Mouse (Mus musculus): Measurements from ENCODE around the gene D330020A13Rik. TPM values are rescaled to one million over a fixed set of nuclear protein-coding genes. Genes with fewer than 3 reads are reported as not detected.

D330020A13Rik gene
- total and polyA plus RNA-seq, 2 experiments from 2014 or later = 0.52 TPM; not detected in 1

- Histone ChIP-seq H3K4me2 (ENCODE audit: low read depth, low read length) (no peak overlapping the region), H3K4me1 (ENCODE audit: insufficient read depth, low read length) (no peaks in the 10 kb centered on the region), H3K27ac (no peak overlapping the region), H3K9ac (replicated peaks; ENCODE audit: low read length) (no peak overlapping the region), H3K27me3 (ENCODE audit: insufficient read depth, low read length) (no peaks in the 10 kb centered on the region), H3K4me3 (ENCODE audit: low read length) (no peak overlapping the region), H3K36me3 (ENCODE audit: insufficient read depth, low read length) (no peaks in the 10 kb centered on the region), H3K9me3 (ENCODE audit: low read length) (no peaks in the 10 kb centered on the region)
- TF ChIP-seq CTCF (IDR thresholded peaks at IDR 0.05; ENCODE audit: low read depth) = no peak
- DNase-seq (ENCODE audit: low spot score) = no peak
- no peak for ATAC-seq
- 86% methylated on average over 5 of the region's 5 CpGs for WGBS
These were observed 18.3 kb downstream of the D330020A13Rik start for GRCm38 (mm10) chr6:120312443-120312842.

- Histone ChIP-seq H3K4me1 (ENCODE audit: insufficient read depth, low read length) (no peaks in the 10 kb centered on the region), H3K36me3 (ENCODE audit: insufficient read depth, low read length) (no peaks in the 10 kb centered on the region), H3K4me3 (ENCODE audit: low read length) (no peak overlapping the region), H3K27me3 (ENCODE audit: insufficient read depth, low read length) (no peaks in the 10 kb centered on the region), H3K27ac (no peak overlapping the region), H3K9ac (replicated peaks; ENCODE audit: low read length) (no peak overlapping the region), H3K4me2 (ENCODE audit: low read depth, low read length) (no peak overlapping the region), H3K9me3 (ENCODE audit: low read length) (no peaks in the 10 kb centered on the region)
- ATAC-seq (no peak), DNase-seq (ENCODE audit: low spot score) (no peak)
- TF ChIP-seq CTCF (IDR thresholded peaks at IDR 0.05; ENCODE audit: low read depth) = no peak
- 70% methylated on average over 11 of the region's 11 CpGs for WGBS
These were observed 24.3 kb downstream of the D330020A13Rik start for GRCm38 (mm10) chr6:120318303-120318940.

- no peaks in the 10 kb centered on the region for H3K4me1 ChIP-seq (ENCODE audit: insufficient read depth, low read length)
- no peaks in the 10 kb centered on the region for H3K27me3 ChIP-seq (ENCODE audit: insufficient read depth, low read length)
- no peak overlapping the region for H3K9ac ChIP-seq (replicated peaks; ENCODE audit: low read length)
- no peak overlapping the region for H3K4me3 ChIP-seq (ENCODE audit: low read length)
- DNase-seq (ENCODE audit: low spot score) (no peak), ATAC-seq (no peak)
- H3K27ac ChIP-seq = no peak overlapping the region
- no peak for TF ChIP-seq CTCF (IDR thresholded peaks at IDR 0.05; ENCODE audit: low read depth)
- no peaks in the 10 kb centered on the region for H3K36me3 ChIP-seq (ENCODE audit: insufficient read depth, low read length)
- no peaks in the 10 kb centered on the region for H3K9me3 ChIP-seq (ENCODE audit: low read length)
- WGBS = 87% methylated on average over 9 of the region's 9 CpGs
- no peak overlapping the region for H3K4me2 ChIP-seq (ENCODE audit: low read depth, low read length)
These were observed 25.0 kb downstream of the D330020A13Rik start for GRCm38 (mm10) chr6:120319129-120319528.

- Histone ChIP-seq H3K9me3 (ENCODE audit: low read length) (no peaks in the 10 kb centered on the region), H3K4me1 (ENCODE audit: insufficient read depth, low read length) (no peaks in the 10 kb centered on the region), H3K4me3 (ENCODE audit: low read length) (no peak overlapping the region), H3K4me2 (ENCODE audit: low read depth, low read length) (no peak overlapping the region), H3K27ac (no peak overlapping the region), H3K27me3 (ENCODE audit: insufficient read depth, low read length) (no peaks in the 10 kb centered on the region), H3K9ac (replicated peaks; ENCODE audit: low read length) (no peak overlapping the region), H3K36me3 (ENCODE audit: insufficient read depth, low read length) (no peaks in the 10 kb centered on the region)
- peak; percentile 7 for DNase-seq (ENCODE audit: low spot score)
- no peak for ATAC-seq
- WGBS = 64% methylated on average over 2 of the region's 2 CpGs
- TF ChIP-seq CTCF (IDR thresholded peaks at IDR 0.05; ENCODE audit: low read depth) = no peak
These were observed 26.2 kb downstream of the D330020A13Rik start for GRCm38 (mm10) chr6:120320369-120320768.

- Histone ChIP-seq H3K4me3 (ENCODE audit: low read length) (no peak overlapping the region), H3K27me3 (ENCODE audit: insufficient read depth, low read length) (no peaks in the 10 kb centered on the region), H3K27ac (no peak overlapping the region), H3K4me1 (ENCODE audit: insufficient read depth, low read length) (no peaks in the 10 kb centered on the region), H3K9me3 (ENCODE audit: low read length) (no peaks in the 10 kb centered on the region), H3K9ac (replicated peaks; ENCODE audit: low read length) (no peak overlapping the region), H3K36me3 (ENCODE audit: insufficient read depth, low read length) (peaks cover 8% of the 10 kb centered on the region; the same call in 1 of the 2 replicates), H3K4me2 (ENCODE audit: low read depth, low read length) (no peak overlapping the region)
- TF ChIP-seq CTCF (IDR thresholded peaks at IDR 0.05; ENCODE audit: low read depth) = peak; percentile 89
- ATAC-seq = peak; percentile 43
- WGBS = 30% methylated on average over 6 of the region's 6 CpGs
- DNase-seq (ENCODE audit: low spot score) = peak; percentile 89
These were observed 30.2 kb downstream of the D330020A13Rik start for GRCm38 (mm10) chr6:120324295-120324927.

GRCm38 (mm10) chr6:120332351-120332750, 38.2 kb downstream of the D330020A13Rik start:
- TF ChIP-seq CTCF (IDR thresholded peaks at IDR 0.05; ENCODE audit: low read depth) = peak; percentile 42
- no peak overlapping the region for H3K4me2 ChIP-seq (ENCODE audit: low read depth, low read length)
- no peaks in the 10 kb centered on the region for H3K27me3 ChIP-seq (ENCODE audit: insufficient read depth, low read length)
- WGBS = 76% methylated on average over 2 of the region's 2 CpGs
- no peak for ATAC-seq
- H3K36me3 ChIP-seq (ENCODE audit: insufficient read depth, low read length) = peaks cover 26% of the 10 kb centered on the region; the same call in 1 of the 2 replicates
- H3K4me3 ChIP-seq (ENCODE audit: low read length) = no peak overlapping the region
- no peaks in the 10 kb centered on the region for H3K4me1 ChIP-seq (ENCODE audit: insufficient read depth, low read length)
- no peak overlapping the region for H3K27ac ChIP-seq
- H3K9me3 ChIP-seq (ENCODE audit: low read length) = no peaks in the 10 kb centered on the region
- DNase-seq (ENCODE audit: low spot score) = no peak
- H3K9ac ChIP-seq (replicated peaks; ENCODE audit: low read length) = no peak overlapping the region

- no peak for DNase-seq (ENCODE audit: low spot score)
- Histone ChIP-seq H3K4me3 (ENCODE audit: low read length) (no peak overlapping the region), H3K27me3 (ENCODE audit: insufficient read depth, low read length) (no peaks in the 10 kb centered on the region), H3K36me3 (ENCODE audit: insufficient read depth, low read length) (peaks cover 6% of the 10 kb centered on the region; the same call in 1 of the 2 replicates), H3K9me3 (ENCODE audit: low read length) (no peaks in the 10 kb centered on the region), H3K4me2 (ENCODE audit: low read depth, low read length) (no peak overlapping the region), H3K27ac (no peak overlapping the region), H3K4me1 (ENCODE audit: insufficient read depth, low read length) (no peaks in the 10 kb centered on the region), H3K9ac (replicated peaks; ENCODE audit: low read length) (no peak overlapping the region)
- 44% methylated on average over 1 of the region's 1 CpGs for WGBS
- ATAC-seq = no peak
- TF ChIP-seq CTCF (IDR thresholded peaks at IDR 0.05; ENCODE audit: low read depth) = no peak
These were observed 49.8 kb downstream of the D330020A13Rik start for GRCm38 (mm10) chr6:120343992-120344391.

Other genes with a start within 250 kb of the D330020A13Rik start
- not detected in 2 replicates for gene Ninj2, start 201.0 kb upstream of the D330020A13Rik start, total RNA-seq (2014; rRNA removed)
- not detected in 2 replicates for gene Ninj2, start 201.0 kb upstream of the D330020A13Rik start, polyA plus RNA-seq (2015; fragmentation: Nextera tagmentation; extraction: Ambion mirVana)
- gene B4galnt3, start 195 bp downstream of the D330020A13Rik start, total RNA-seq (2014; rRNA removed) = 1.5 and 2.1 TPM in 2 replicates
- 0.26 and 0.31 TPM in 2 replicates for gene B4galnt3, start 195 bp downstream of the D330020A13Rik start, polyA plus RNA-seq (2015; fragmentation: Nextera tagmentation; extraction: Ambion mirVana)
- gene Kdm5a, start 69.8 kb downstream of the D330020A13Rik start, total RNA-seq (2014; rRNA removed) = 18.5 and 23.4 TPM in 2 replicates
- 23.0 and 24.7 TPM in 2 replicates for gene Kdm5a, start 69.8 kb downstream of the D330020A13Rik start, polyA plus RNA-seq (2015; fragmentation: Nextera tagmentation; extraction: Ambion mirVana)
- gene Ccdc77, start 70.0 kb downstream of the D330020A13Rik start, total RNA-seq (2014; rRNA removed) = 4.7 and 6.9 TPM in 2 replicates
- gene Ccdc77, start 70.0 kb downstream of the D330020A13Rik start, polyA plus RNA-seq (2015; fragmentation: Nextera tagmentation; extraction: Ambion mirVana) = 9.7 and 10.2 TPM in 2 replicates
- 7.8 and 10.6 TPM in 2 replicates for gene Il17ra, start 168.9 kb downstream of the D330020A13Rik start, total RNA-seq (2014; rRNA removed)
- 5.8 and 7.0 TPM in 2 replicates for gene Il17ra, start 168.9 kb downstream of the D330020A13Rik start, polyA plus RNA-seq (2015; fragmentation: Nextera tagmentation; extraction: Ambion mirVana)
- gene Tmem121b, start 199.4 kb downstream of the D330020A13Rik start, total RNA-seq (2014; rRNA removed) = 25.9 and 31.9 TPM in 2 replicates
- gene Tmem121b, start 199.4 kb downstream of the D330020A13Rik start, polyA plus RNA-seq (2015; fragmentation: Nextera tagmentation; extraction: Ambion mirVana) = 2.3 and 2.5 TPM in 2 replicates
- gene Hdhd5, start 237.0 kb downstream of the D330020A13Rik start, total RNA-seq (2014; rRNA removed) = 38.2 and 38.9 TPM in 2 replicates
- 19.1 and 19.8 TPM in 2 replicates for gene Hdhd5, start 237.0 kb downstream of the D330020A13Rik start, polyA plus RNA-seq (2015; fragmentation: Nextera tagmentation; extraction: Ambion mirVana)